Mouse (Mus musculus): Measurements from ENCODE around the gene Tnn. TPM values are rescaled to one million over a fixed set of nuclear protein-coding genes. Genes with fewer than 3 reads are reported as not detected.

Gene Tnn
- polyA plus RNA-seq, 1 experiment: 5.2 TPM

DNA sequence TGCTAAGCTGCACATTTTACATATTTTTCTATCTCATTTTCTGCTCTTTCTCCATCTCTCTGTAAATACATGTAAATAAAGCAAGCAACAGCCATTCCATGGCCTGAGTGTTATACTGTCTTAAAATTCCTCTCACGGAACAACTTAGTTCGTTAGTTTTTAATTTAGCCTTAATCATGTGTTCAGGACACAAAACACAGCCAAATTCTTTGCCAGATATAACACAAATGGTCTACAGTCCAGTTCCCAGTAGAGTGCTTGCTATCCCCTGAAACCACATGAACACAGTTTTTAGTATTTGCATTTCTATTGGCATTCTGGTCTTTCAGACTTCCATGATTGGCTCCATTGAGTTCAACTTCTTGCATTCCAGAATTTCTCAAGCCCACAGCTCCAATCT lies 4.8 kb upstream of the Tnn start:
- TF ChIP-seq POLR2A (IDR thresholded peaks at IDR 0.05; ENCODE audit: low read depth, low read length) (no peak), CTCF (conservative IDR thresholded peaks at IDR 0.05; ENCODE audit: insufficient read depth, insufficient read length, low read depth, low read length) (no peak)
- Histone ChIP-seq H3K4me1 (ENCODE audit: control insufficient read depth, insufficient read depth, low read length) (no peaks in the 10 kb centered on the region), H3K4me3 (ENCODE audit: insufficient read depth, low read depth, low read length) (no peak overlapping the region), H3K27ac (ENCODE audit: insufficient read depth, low read depth, low read length) (no peak overlapping the region), H3K36me3 (ENCODE audit: control insufficient read depth, insufficient read depth, low read length) (no peaks in the 10 kb centered on the region), H3K27me3 (replicated peaks; ENCODE audit: control insufficient read depth, insufficient read depth, low read length) (no peaks in the 10 kb centered on the region)
- WGBS: 89% methylated on average over 2 of the region's 2 CpGs
- DNase-seq: no peak

DNA sequence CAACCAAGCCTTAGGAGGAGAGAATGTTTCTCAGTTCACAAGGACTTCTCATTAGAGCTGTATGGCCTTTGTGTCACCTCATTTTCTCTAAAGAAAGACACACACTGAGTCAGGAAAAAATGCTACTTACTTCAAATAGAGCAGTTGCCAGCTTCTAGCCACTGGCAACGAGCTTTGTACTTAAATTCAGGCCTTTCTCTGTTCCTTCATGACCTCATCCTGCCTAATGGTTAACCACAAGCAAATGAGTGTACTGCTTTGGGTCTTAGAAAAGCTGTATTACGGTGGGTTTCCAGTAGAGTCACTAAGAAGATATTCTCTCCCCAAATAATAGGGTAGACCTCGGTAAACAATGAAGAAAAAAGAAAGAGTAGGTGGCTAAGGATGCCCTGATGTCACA lies 2.7 kb downstream of the Tnn start:
- Histone ChIP-seq H3K4me3 (ENCODE audit: insufficient read depth, low read depth, low read length) (no peak overlapping the region), H3K4me1 (ENCODE audit: control insufficient read depth, insufficient read depth, low read length) (no peaks in the 10 kb centered on the region), H3K36me3 (ENCODE audit: control insufficient read depth, insufficient read depth, low read length) (no peaks in the 10 kb centered on the region), H3K27me3 (replicated peaks; ENCODE audit: control insufficient read depth, insufficient read depth, low read length) (no peaks in the 10 kb centered on the region), H3K27ac (ENCODE audit: insufficient read depth, low read depth, low read length) (no peak overlapping the region)
- TF ChIP-seq POLR2A (IDR thresholded peaks at IDR 0.05; ENCODE audit: low read depth, low read length) (no peak), CTCF (conservative IDR thresholded peaks at IDR 0.05; ENCODE audit: insufficient read depth, insufficient read length, low read depth, low read length) (no peak)
- peak; percentile 7 for DNase-seq
- 56% methylated on average over 3 of the region's 3 CpGs for WGBS

DNA sequence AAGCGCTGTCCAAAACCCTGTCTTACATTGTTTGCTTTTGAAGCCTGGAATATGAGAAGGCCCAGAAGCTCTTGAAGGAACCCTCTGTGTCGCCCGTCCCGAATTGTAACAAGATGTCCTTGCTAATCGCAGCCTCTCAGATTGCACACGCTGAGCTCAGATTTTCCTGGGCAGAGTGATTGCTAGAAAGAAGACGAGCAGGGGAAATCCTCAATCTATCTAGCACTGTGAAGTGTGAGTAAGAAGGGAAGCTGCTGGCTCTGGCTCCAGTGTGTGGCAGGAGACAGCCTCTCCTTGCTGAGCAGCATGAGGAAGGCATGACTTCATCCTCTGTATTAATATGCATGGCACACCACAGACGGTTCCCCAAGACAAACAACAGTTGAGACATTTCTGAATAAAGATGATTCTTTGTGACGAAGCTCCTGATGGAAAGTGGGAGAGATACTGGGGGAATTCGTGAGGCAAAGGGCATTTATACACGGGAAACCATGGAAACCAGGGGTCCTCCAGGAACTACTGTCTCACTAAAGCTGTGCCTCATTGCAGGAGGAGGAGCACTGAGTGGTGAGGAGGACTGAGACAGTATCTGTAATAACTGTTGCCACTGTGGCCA lies 4.0 kb downstream of the Tnn start:
- Histone ChIP-seq H3K4me1 (ENCODE audit: control insufficient read depth, insufficient read depth, low read length) (no peaks in the 10 kb centered on the region), H3K4me3 (ENCODE audit: insufficient read depth, low read depth, low read length) (no peak overlapping the region), H3K27ac (ENCODE audit: insufficient read depth, low read depth, low read length) (no peak overlapping the region), H3K36me3 (ENCODE audit: control insufficient read depth, insufficient read depth, low read length) (no peaks in the 10 kb centered on the region), H3K27me3 (replicated peaks; ENCODE audit: control insufficient read depth, insufficient read depth, low read length) (no peaks in the 10 kb centered on the region)
- WGBS: 42% methylated on average over 11 of the region's 11 CpGs
- no peak for TF ChIP-seq CTCF (conservative IDR thresholded peaks at IDR 0.05; ENCODE audit: insufficient read depth, insufficient read length, low read depth, low read length)
- TF ChIP-seq POLR2A (IDR thresholded peaks at IDR 0.05; ENCODE audit: low read depth, low read length): no peak
- DNase-seq: no peak

DNA sequence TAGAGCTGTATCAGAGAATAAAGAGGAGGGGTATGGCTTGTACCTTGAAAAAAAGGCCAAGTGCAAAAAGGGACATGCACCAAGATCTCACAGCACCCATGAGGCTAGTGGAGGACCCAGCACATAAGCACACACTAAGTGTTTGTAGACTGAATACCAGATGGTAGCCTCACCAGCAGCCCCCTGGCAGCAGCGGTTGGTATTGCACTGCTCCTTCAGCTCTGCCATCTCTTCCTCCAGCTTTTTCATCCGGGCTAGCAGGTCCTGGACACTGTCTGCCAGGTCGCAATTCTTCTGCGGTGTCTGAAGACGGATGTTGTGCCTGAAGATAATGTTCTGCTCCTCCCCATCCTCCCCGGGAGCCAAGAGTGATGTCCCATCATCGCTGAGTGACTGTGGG lies 6.1 kb downstream of the Tnn start:
- 79% methylated on average over 7 of the region's 7 CpGs for WGBS
- no peak for DNase-seq
- TF ChIP-seq CTCF (conservative IDR thresholded peaks at IDR 0.05; ENCODE audit: insufficient read depth, insufficient read length, low read depth, low read length) (no peak), POLR2A (IDR thresholded peaks at IDR 0.05; ENCODE audit: low read depth, low read length) (no peak)

DNA sequence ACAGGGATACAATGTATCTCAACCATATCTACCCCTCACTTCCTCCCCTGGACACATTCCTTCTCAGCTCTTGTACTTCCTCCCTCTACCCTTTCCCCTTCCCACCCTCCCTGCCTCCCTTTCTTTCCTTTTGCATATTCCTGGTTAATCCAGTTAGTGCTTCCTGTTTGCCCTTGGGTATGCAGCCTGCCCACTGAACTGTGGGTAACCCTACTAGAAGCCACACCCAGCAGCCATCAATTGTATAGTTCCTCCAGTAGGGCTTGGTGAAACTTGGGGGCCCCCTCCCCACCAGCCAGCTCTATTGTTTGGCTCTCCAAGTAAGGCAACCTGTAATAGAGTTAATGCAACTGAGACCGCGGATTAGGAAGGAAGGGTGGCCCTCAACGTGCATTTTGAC lies 7.8 kb downstream of the Tnn start:
- WGBS: 70% methylated on average over 3 of the region's 3 CpGs
- H3K4me3 ChIP-seq (ENCODE audit: insufficient read depth, low read depth, low read length): no peak overlapping the region

More for the DNA sequence above, 6.1 kb downstream of the Tnn start:
- H3K27me3 ChIP-seq (replicated peaks; ENCODE audit: control insufficient read depth, insufficient read depth, low read length): no peaks in the 10 kb centered on the region
- no peaks in the 10 kb centered on the region for H3K36me3 ChIP-seq (ENCODE audit: control insufficient read depth, insufficient read depth, low read length)
- H3K4me1 ChIP-seq (ENCODE audit: control insufficient read depth, insufficient read depth, low read length): no peaks in the 10 kb centered on the region
- H3K27ac ChIP-seq (ENCODE audit: insufficient read depth, low read depth, low read length): no peak overlapping the region
- no peak overlapping the region for H3K4me3 ChIP-seq (ENCODE audit: insufficient read depth, low read depth, low read length)

DNA sequence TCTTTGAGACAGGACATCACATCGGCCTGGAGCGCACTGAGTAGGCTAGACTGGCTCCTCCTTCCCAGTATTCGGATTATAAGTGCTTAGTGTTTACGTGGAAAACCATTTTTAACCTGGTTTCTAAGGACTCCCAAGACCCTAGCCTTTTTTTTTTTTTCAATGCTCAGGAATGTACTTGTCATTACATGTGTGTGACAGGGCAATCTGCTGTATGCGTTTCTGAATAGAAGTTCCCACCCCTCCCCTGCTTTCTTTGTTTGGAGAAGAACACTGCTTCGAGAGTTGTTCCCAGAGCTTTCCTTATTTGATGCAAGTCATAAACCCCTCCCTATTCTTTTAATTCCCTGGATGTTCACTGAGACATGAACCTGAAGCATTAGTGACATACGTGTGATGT lies 9.0 kb downstream of the Tnn start:
- WGBS: 78% methylated on average over 7 of the region's 7 CpGs
- Histone ChIP-seq H3K4me3 (ENCODE audit: insufficient read depth, low read depth, low read length) (no peak overlapping the region), H3K27me3 (replicated peaks; ENCODE audit: control insufficient read depth, insufficient read depth, low read length) (no peaks in the 10 kb centered on the region), H3K36me3 (ENCODE audit: control insufficient read depth, insufficient read depth, low read length) (no peaks in the 10 kb centered on the region), H3K4me1 (ENCODE audit: control insufficient read depth, insufficient read depth, low read length) (no peaks in the 10 kb centered on the region), H3K27ac (ENCODE audit: insufficient read depth, low read depth, low read length) (no peak overlapping the region)
- DNase-seq: no peak
- TF ChIP-seq CTCF (conservative IDR thresholded peaks at IDR 0.05; ENCODE audit: insufficient read depth, insufficient read length, low read depth, low read length) (no peak), POLR2A (IDR thresholded peaks at IDR 0.05; ENCODE audit: low read depth, low read length) (no peak)

More for the DNA sequence above, 7.8 kb downstream of the Tnn start:
- no peak for TF ChIP-seq POLR2A (IDR thresholded peaks at IDR 0.05; ENCODE audit: low read depth, low read length)
- TF ChIP-seq CTCF (conservative IDR thresholded peaks at IDR 0.05; ENCODE audit: insufficient read depth, insufficient read length, low read depth, low read length): no peak
- Histone ChIP-seq H3K36me3 (ENCODE audit: control insufficient read depth, insufficient read depth, low read length) (no peaks in the 10 kb centered on the region), H3K27me3 (replicated peaks; ENCODE audit: control insufficient read depth, insufficient read depth, low read length) (no peaks in the 10 kb centered on the region), H3K4me1 (ENCODE audit: control insufficient read depth, insufficient read depth, low read length) (no peaks in the 10 kb centered on the region), H3K27ac (ENCODE audit: insufficient read depth, low read depth, low read length) (no peak overlapping the region)
- no peak for DNase-seq

DNA sequence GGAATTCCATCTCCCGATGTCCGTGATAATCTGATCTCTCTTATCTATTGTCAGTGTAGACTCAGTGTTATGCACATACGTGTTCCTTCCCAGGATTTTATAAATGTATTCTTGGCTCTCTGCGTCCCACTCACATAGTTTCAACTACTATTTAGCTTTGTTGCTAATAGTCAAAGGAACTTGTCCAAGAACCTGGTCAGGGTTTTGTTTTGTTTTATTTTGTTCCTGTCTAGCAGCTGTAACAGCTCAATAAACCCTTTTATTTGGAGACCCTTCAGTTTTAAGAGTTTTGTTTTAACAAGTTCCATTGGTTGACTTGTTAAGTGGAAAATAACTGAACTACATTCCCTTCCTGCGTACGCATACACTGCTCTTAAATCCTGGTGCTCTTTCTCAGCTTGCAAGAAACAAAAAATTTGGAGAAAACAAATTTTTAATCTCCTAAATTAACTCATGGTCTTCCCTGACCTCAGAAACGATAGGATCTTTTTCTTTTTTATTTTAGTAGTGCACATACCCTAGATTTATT lies 17.0 kb downstream of the Tnn start:
- H3K4me3 ChIP-seq (ENCODE audit: insufficient read depth, low read depth, low read length): no peak overlapping the region
- TF ChIP-seq POLR2A (IDR thresholded peaks at IDR 0.05; ENCODE audit: low read depth, low read length) (no peak), CTCF (conservative IDR thresholded peaks at IDR 0.05; ENCODE audit: insufficient read depth, insufficient read length, low read depth, low read length) (no peak)
- H3K4me1 ChIP-seq (ENCODE audit: control insufficient read depth, insufficient read depth, low read length): no peaks in the 10 kb centered on the region; the same call in 1 of the 2 replicates
- 39% methylated on average over 7 of the region's 7 CpGs for WGBS
- no peak for DNase-seq
- no peaks in the 10 kb centered on the region for H3K36me3 ChIP-seq (ENCODE audit: control insufficient read depth, insufficient read depth, low read length)
- H3K27me3 ChIP-seq (replicated peaks; ENCODE audit: control insufficient read depth, insufficient read depth, low read length): no peaks in the 10 kb centered on the region
- no peak overlapping the region for H3K27ac ChIP-seq (ENCODE audit: insufficient read depth, low read depth, low read length)
